Mouse (Mus musculus): Measurements from ENCODE around the gene Phactr3. TPM values are rescaled to one million over a fixed set of nuclear protein-coding genes. Genes with fewer than 3 reads are reported as not detected.
A peak's percentile ranks its signal among the peaks of the same experiment; 100 is the strongest.

The Phactr3 gene
- polyA plus RNA-seq, 1 experiment, result 0.75 TPM

GRCm38 (mm10) chr2:178240886-178241285, 122.1 kb downstream of the Phactr3 start:
- Histone ChIP-seq H3K36me3 (ENCODE audit: control insufficient read depth, insufficient read depth, low read length, poor library complexity, severe bottlenecking) (no peaks in the 10 kb centered on the region), H3K9ac (ENCODE audit: low read depth, poor library complexity, severe bottlenecking) (no peak overlapping the region), H3K9me3 (replicated peaks; ENCODE audit: control insufficient read depth, insufficient read depth, low read length, poor library complexity, severe bottlenecking) (no peaks in the 10 kb centered on the region), H3K27me3 (ENCODE audit: control insufficient read depth, insufficient read depth, low read length, poor library complexity, severe bottlenecking) (no peaks in the 10 kb centered on the region), H3K27ac (ENCODE audit: insufficient read depth, low read length) (no peak overlapping the region), H3K4me3 (ENCODE audit: low read depth, low read length) (no peak overlapping the region), H3K4me1 (ENCODE audit: control insufficient read depth, insufficient read depth, low read length) (peaks cover 2% of the 10 kb centered on the region)
- TF ChIP-seq POLR2A (IDR thresholded peaks at IDR 0.05; ENCODE audit: insufficient read depth, low read length) (no peak), EP300 (IDR thresholded peaks at IDR 0.05; ENCODE audit: insufficient read depth, low read depth, low read length) (no peak), CTCF (IDR thresholded peaks at IDR 0.05; ENCODE audit: low read depth, low read length) (no peak)

GRCm38 (mm10) chr2:178241374-178241773, 122.6 kb downstream of the Phactr3 start:
- TF ChIP-seq CTCF (IDR thresholded peaks at IDR 0.05; ENCODE audit: low read depth, low read length) (no peak), EP300 (IDR thresholded peaks at IDR 0.05; ENCODE audit: insufficient read depth, low read depth, low read length) (no peak)
- no peak overlapping the region for H3K27ac ChIP-seq (ENCODE audit: insufficient read depth, low read length)
- no peaks in the 10 kb centered on the region for H3K27me3 ChIP-seq (ENCODE audit: control insufficient read depth, insufficient read depth, low read length, poor library complexity, severe bottlenecking)
- H3K9ac ChIP-seq (ENCODE audit: low read depth, poor library complexity, severe bottlenecking), result no peak overlapping the region
- H3K36me3 ChIP-seq (ENCODE audit: control insufficient read depth, insufficient read depth, low read length, poor library complexity, severe bottlenecking), result no peaks in the 10 kb centered on the region
- no peak overlapping the region for H3K4me3 ChIP-seq (ENCODE audit: low read depth, low read length)
- no peaks in the 10 kb centered on the region for H3K9me3 ChIP-seq (replicated peaks; ENCODE audit: control insufficient read depth, insufficient read depth, low read length, poor library complexity, severe bottlenecking)
- peaks cover 2% of the 10 kb centered on the region for H3K4me1 ChIP-seq (ENCODE audit: control insufficient read depth, insufficient read depth, low read length)

GRCm38 (mm10) chr2:178242996-178243395, 124.2 kb downstream of the Phactr3 start:
- Histone ChIP-seq H3K9me3 (replicated peaks; ENCODE audit: control insufficient read depth, insufficient read depth, low read length, poor library complexity, severe bottlenecking) (no peaks in the 10 kb centered on the region), H3K4me3 (ENCODE audit: low read depth, low read length) (no peak overlapping the region), H3K4me1 (ENCODE audit: control insufficient read depth, insufficient read depth, low read length) (peaks cover 2% of the 10 kb centered on the region), H3K9ac (ENCODE audit: low read depth, poor library complexity, severe bottlenecking) (no peak overlapping the region), H3K27ac (ENCODE audit: insufficient read depth, low read length) (no peak overlapping the region), H3K36me3 (ENCODE audit: control insufficient read depth, insufficient read depth, low read length, poor library complexity, severe bottlenecking) (no peaks in the 10 kb centered on the region), H3K27me3 (ENCODE audit: control insufficient read depth, insufficient read depth, low read length, poor library complexity, severe bottlenecking) (no peaks in the 10 kb centered on the region)
- TF ChIP-seq POLR2A (IDR thresholded peaks at IDR 0.05; ENCODE audit: insufficient read depth, low read length) (no peak), EP300 (IDR thresholded peaks at IDR 0.05; ENCODE audit: insufficient read depth, low read depth, low read length) (no peak), CTCF (IDR thresholded peaks at IDR 0.05; ENCODE audit: low read depth, low read length) (no peak)

GRCm38 (mm10) chr2:178244866-178245265, 126.1 kb downstream of the Phactr3 start:
- Histone ChIP-seq H3K36me3 (ENCODE audit: control insufficient read depth, insufficient read depth, low read length, poor library complexity, severe bottlenecking) (no peaks in the 10 kb centered on the region), H3K27me3 (ENCODE audit: control insufficient read depth, insufficient read depth, low read length, poor library complexity, severe bottlenecking) (no peaks in the 10 kb centered on the region), H3K9me3 (replicated peaks; ENCODE audit: control insufficient read depth, insufficient read depth, low read length, poor library complexity, severe bottlenecking) (no peaks in the 10 kb centered on the region), H3K9ac (ENCODE audit: low read depth, poor library complexity, severe bottlenecking) (no peak overlapping the region), H3K4me1 (ENCODE audit: control insufficient read depth, insufficient read depth, low read length) (peaks cover 2% of the 10 kb centered on the region), H3K27ac (ENCODE audit: insufficient read depth, low read length) (no peak overlapping the region), H3K4me3 (ENCODE audit: low read depth, low read length) (no peak overlapping the region)
- TF ChIP-seq POLR2A (IDR thresholded peaks at IDR 0.05; ENCODE audit: insufficient read depth, low read length) (no peak), EP300 (IDR thresholded peaks at IDR 0.05; ENCODE audit: insufficient read depth, low read depth, low read length) (no peak), CTCF (IDR thresholded peaks at IDR 0.05; ENCODE audit: low read depth, low read length) (no peak)

- TF ChIP-seq POLR2A (IDR thresholded peaks at IDR 0.05; ENCODE audit: insufficient read depth, low read length) (no peak), EP300 (IDR thresholded peaks at IDR 0.05; ENCODE audit: insufficient read depth, low read depth, low read length) (no peak)
- no peak overlapping the region for H3K4me3 ChIP-seq (ENCODE audit: low read depth, low read length)
- H3K27ac ChIP-seq (ENCODE audit: insufficient read depth, low read length), result no peak overlapping the region
- peaks cover 2% of the 10 kb centered on the region for H3K4me1 ChIP-seq (ENCODE audit: control insufficient read depth, insufficient read depth, low read length)
- H3K9me3 ChIP-seq (replicated peaks; ENCODE audit: control insufficient read depth, insufficient read depth, low read length, poor library complexity, severe bottlenecking), result no peaks in the 10 kb centered on the region
- no peaks in the 10 kb centered on the region for H3K36me3 ChIP-seq (ENCODE audit: control insufficient read depth, insufficient read depth, low read length, poor library complexity, severe bottlenecking)
- H3K27me3 ChIP-seq (ENCODE audit: control insufficient read depth, insufficient read depth, low read length, poor library complexity, severe bottlenecking), result no peaks in the 10 kb centered on the region
- H3K9ac ChIP-seq (ENCODE audit: low read depth, poor library complexity, severe bottlenecking), result no peak overlapping the region
Measured at GRCm38 (mm10) chr2:178245841-178246240, 127.1 kb downstream of the Phactr3 start.

- Histone ChIP-seq H3K4me3 (ENCODE audit: low read depth, low read length) (no peak overlapping the region), H3K27ac (ENCODE audit: insufficient read depth, low read length) (no peak overlapping the region), H3K9ac (ENCODE audit: low read depth, poor library complexity, severe bottlenecking) (no peak overlapping the region), H3K36me3 (ENCODE audit: control insufficient read depth, insufficient read depth, low read length, poor library complexity, severe bottlenecking) (no peaks in the 10 kb centered on the region), H3K4me1 (ENCODE audit: control insufficient read depth, insufficient read depth, low read length) (no peaks in the 10 kb centered on the region), H3K9me3 (replicated peaks; ENCODE audit: control insufficient read depth, insufficient read depth, low read length, poor library complexity, severe bottlenecking) (no peaks in the 10 kb centered on the region), H3K27me3 (ENCODE audit: control insufficient read depth, insufficient read depth, low read length, poor library complexity, severe bottlenecking) (no peaks in the 10 kb centered on the region)
- TF ChIP-seq EP300 (IDR thresholded peaks at IDR 0.05; ENCODE audit: insufficient read depth, low read depth, low read length), result no peak
- TF ChIP-seq CTCF (IDR thresholded peaks at IDR 0.05; ENCODE audit: low read depth, low read length), result peak; percentile 47
Measured at GRCm38 (mm10) chr2:178246767-178247166, 128.0 kb downstream of the Phactr3 start.

All from ES-Bruce4 (cell line).